Mouse (Mus musculus) bone marrow, adult 2 months (tissue): Measurements from ENCODE around the gene Ndufa11. TPM values are rescaled to one million over a fixed set of nuclear protein-coding genes. Genes with fewer than 3 reads are reported as not detected.
A peak's percentile ranks its signal among the peaks of the same experiment; 100 is the strongest.

Experiments used
- H3K27ac ChIP-seq: fragments of 200-500 bp; 2 replicates; pipeline ENCODE4 v1.5.1; 2012; ENCODE audit warnings: low read depth, mild to moderate bottlenecking, control low read depth, inconsistent platforms, low read length; ENCODE audit not compliant: control insufficient read depth, poor library complexity, insufficient read depth
- H3K4me1 ChIP-seq: fragments of 200-500 bp; 2 replicates; pipeline ENCODE4 v1.6.1; 2011; ENCODE audit warnings: low read length; ENCODE audit not compliant: control insufficient read depth, insufficient read depth
- H3K4me3 ChIP-seq: fragments of 200-500 bp; replicated peaks from 2 replicates; pipeline ENCODE3; 2011; ENCODE audit warnings: mild to moderate bottlenecking, low read depth, low read length, control low read depth; ENCODE audit not compliant: control insufficient read depth
- CTCF ChIP-seq: fragments of 200-500 bp; IDR thresholded peaks from 2 replicates; pipeline ENCODE4 v1.5.1; 2011; ENCODE audit warnings: low read length, control low read depth; ENCODE audit not compliant: control insufficient read depth, insufficient read depth
- POLR2A ChIP-seq: fragments of 200-500 bp; IDR thresholded peaks from 2 replicates; pipeline ENCODE4 v1.6.1; 2011; ENCODE audit warnings: low read depth, mild to moderate bottlenecking, control low read depth, low read length, borderline replicate concordance; ENCODE audit not compliant: control insufficient read depth
- WGBS: fragments of 180-500 bp; shearing (Covaris S2); methylation state at CpG from one replicate; pipeline ENCODE4 v1.1.7; 2018; 5-methylcytosine and 5-hydroxymethylcytosine counted together
- polyA plus RNA-seq: library from polyadenylated mRNA; stranded (reverse); fragments of >200 nt; gene quantifications from 2 replicates; pipeline ENCODE4 v1.2.4, GENCODE M21; 2011; ENCODE audit warnings: low replicate concordance; ENCODE audit not compliant: missing spikeins, insufficient read depth, insufficient read length

Gene Ndufa11
- 136 and 211 TPM in 2 replicates for polyA plus RNA-seq

GRCm38 (mm10) chr17:56717363-56718058 lies at the start of gene Ndufa11, which contains the start of gene Vmac:
Gene Ndufa11 (plus strand): TSS chr17:56717767.
Gene Vmac (minus strand): TSS chr17:56718022.
- peak within 1 kb of the TSS; percentile 82 for H3K27ac ChIP-seq
- peak; percentile 53; the same call in 1 of the 2 replicates for TF ChIP-seq POLR2A
- TF ChIP-seq CTCF = no peak
- under 1% methylated on average over 59 of the region's 59 CpGs for WGBS
- H3K4me1 ChIP-seq = peaks cover 3% of the 10 kb centered on the region; the same call in 1 of the 2 replicates
- H3K4me3 ChIP-seq = peak within 1 kb of the TSS; percentile 92

GRCm38 (mm10) chr17:56668384-56669144 lies 49.0 kb upstream of the Ndufa11 start:
- Histone ChIP-seq H3K27ac (no peak overlapping the region), H3K4me1 (no peaks in the 10 kb centered on the region; the same call in none of the 2 replicates), H3K4me3 (peak overlapping the region; percentile 29)
- WGBS = 4% methylated on average over 31 of the region's 31 CpGs
- TF ChIP-seq CTCF (peak; percentile 89), POLR2A (no peak)

- Histone ChIP-seq H3K4me1 (no peaks in the 10 kb centered on the region; the same call in none of the 2 replicates), H3K4me3 (no peak overlapping the region), H3K27ac (no peak overlapping the region)
- 93% methylated on average over 8 of the region's 8 CpGs for WGBS
- TF ChIP-seq POLR2A (no peak), CTCF (no peak)
These were observed 47.8 kb upstream of the Ndufa11 start for GRCm38 (mm10) chr17:56669766-56670165.

- Histone ChIP-seq H3K4me3 (peak within 1 kb of the TSS; percentile 91), H3K4me1 (peaks cover 1% of the 10 kb centered on the region), H3K27ac (peak within 1 kb of the TSS; percentile 88)
- under 1% methylated on average over 64 of the region's 66 CpGs for WGBS
- TF ChIP-seq POLR2A (peak; percentile 71), CTCF (0 out of 2 replicates have a peak, but pooled peaks have one; percentile 15)
These were observed 44.5 kb upstream of the Ndufa11 start, which contains the start of gene Ranbp3 for GRCm38 (mm10) chr17:56672941-56673646. Gene Ranbp3 (plus strand): TSS chr17:56673294.

- no peak for TF ChIP-seq POLR2A
- TF ChIP-seq CTCF = no peak
- H3K4me3 ChIP-seq = peak overlapping the region; percentile 91
- H3K4me1 ChIP-seq = peaks cover 1% of the 10 kb centered on the region; the same call in 1 of the 2 replicates
- under 1% methylated on average over 37 of the region's 37 CpGs for WGBS
- H3K27ac ChIP-seq = peak overlapping the region; percentile 88
These were observed 43.7 kb upstream of the Ndufa11 start for GRCm38 (mm10) chr17:56673647-56674416.

GRCm38 (mm10) chr17:56681791-56682190 lies 35.8 kb upstream of the Ndufa11 start:
- H3K4me1 ChIP-seq = no peaks in the 10 kb centered on the region; the same call in 1 of the 2 replicates
- no peak for TF ChIP-seq CTCF
- TF ChIP-seq POLR2A = no peak

GRCm38 (mm10) chr17:56682880-56683279 lies 34.7 kb upstream of the Ndufa11 start:
- TF ChIP-seq POLR2A = no peak
- no peak for TF ChIP-seq CTCF
- Histone ChIP-seq H3K27ac (no peak overlapping the region), H3K4me3 (no peak overlapping the region), H3K4me1 (no peaks in the 10 kb centered on the region; the same call in 1 of the 2 replicates)
- 71% methylated on average over 3 of the region's 3 CpGs for WGBS

More at GRCm38 (mm10) chr17:56681791-56682190, 35.8 kb upstream of the Ndufa11 start:
- Histone ChIP-seq H3K27ac (no peak overlapping the region), H3K4me3 (no peak overlapping the region)
- 87% methylated on average over 4 of the region's 4 CpGs for WGBS
